Mouse (Mus musculus): Measurements from ENCODE around the gene Alg14. TPM values are rescaled to one million over a fixed set of nuclear protein-coding genes. Genes with fewer than 3 reads are reported as not detected.

Alg14 gene
- 10 to 100 TPM; 16.0 to 17.5 TPM for total RNA-seq (2021)
- long read RNA-seq, transcript Alg14-201 (4 exons, 2,037 nt) = major isoform, 10 of 12 reads
- long read RNA-seq, partial matches to known transcripts = 0 of 12 reads
- long read RNA-seq, other reads (novel, unspliced or antisense) = 1 of 12 reads

DNA sequence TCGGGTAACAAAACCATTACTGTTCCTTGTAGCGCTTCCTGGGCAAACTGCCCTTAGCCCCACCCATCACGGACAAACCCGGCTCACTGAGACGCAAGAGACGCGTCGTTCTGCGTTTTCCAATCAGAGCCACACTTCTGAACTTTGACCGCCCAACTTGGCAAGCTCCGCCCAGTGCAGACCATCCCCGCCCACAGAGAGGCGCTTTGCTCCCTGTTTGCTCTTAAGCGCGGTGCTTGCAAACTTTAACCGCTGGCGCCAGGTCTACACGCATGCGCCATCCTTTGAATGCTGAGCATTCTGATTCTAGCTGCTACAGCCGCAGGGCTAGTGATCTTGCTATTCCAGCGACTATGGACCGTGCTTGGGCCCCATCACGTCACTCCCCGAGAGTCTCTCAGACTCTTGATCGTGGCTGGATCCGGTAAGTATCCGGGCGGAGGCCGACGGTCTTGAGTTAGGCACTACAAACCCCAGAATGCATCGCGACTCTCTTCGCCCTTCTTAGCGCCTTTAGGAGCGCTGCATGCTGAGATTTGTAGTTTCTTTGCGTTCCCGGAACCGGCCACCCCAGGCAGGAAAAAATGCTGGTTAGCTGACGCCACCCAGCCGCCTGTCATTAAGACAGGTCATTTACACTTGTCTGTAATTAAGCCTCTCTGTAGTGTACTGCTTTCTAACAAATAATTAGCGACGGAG is at the start of gene Alg14:
Alg14 (plus strand) TSS at position 214 of the 699 bp plus-strand sequence.
- DNase-seq (ENCODE audit: low spot score in 2 of 2) = peak; percentile 98 to 99

DNA sequence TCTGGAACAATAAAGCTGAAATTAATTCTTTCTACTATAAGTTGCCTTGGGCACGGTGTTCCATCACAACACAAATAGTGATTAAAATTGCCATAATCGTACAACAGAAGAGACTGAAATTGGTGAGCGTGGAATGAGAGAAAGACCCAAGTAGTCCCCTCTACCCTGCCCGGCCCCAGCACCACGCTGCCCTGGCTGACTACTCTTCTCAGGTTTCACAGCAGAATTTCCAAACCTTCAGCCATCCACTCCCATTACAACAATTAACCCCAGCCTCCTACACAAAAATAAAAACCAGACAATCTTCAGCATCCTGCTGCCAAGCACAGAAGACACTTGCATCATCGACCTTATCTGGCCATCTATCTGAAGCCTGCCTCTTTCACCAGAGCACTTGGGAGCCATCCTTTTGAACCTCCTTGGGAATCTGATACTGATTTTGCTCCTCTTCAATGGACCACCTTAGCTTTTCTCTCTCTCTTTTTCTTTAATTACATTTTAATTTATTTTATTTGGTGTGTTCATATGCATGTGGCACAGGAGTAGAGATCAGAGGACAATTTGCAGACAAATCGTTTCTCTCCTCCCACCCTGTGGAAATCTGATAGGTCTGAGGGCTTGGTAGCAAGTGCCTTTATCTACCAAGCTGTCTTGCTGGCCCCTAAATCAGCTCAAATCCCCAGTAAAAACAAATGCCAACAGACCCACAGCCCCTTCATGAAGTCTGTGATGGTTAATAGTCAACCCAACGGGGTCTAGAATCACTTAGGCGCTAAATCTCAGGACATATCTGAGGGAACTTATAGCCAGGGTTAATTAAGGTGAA is 49.2 kb upstream of the Alg14 start:
- no peak for DNase-seq (ENCODE audit: low spot score in 2 of 2)

DNA sequence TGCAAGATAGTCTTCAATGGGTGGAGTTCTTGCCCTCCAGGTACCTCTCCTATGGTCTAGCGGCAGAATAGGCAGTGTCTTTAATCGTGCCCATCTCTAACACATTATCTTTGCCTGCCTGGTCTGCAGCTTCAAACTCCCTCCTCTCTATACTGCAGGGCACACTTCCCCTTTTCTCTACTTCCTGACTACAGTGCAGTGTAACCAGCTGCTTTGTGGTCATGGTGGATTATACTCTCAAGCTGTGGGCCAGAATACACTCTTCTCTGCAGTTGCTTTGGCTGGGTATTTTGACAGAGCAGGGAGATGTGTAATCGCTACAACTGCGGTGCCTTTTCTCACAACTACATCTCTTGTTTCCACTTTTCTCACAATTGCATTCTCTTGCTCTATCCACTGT is 48.6 kb upstream of the Alg14 start:
- no peak for DNase-seq (ENCODE audit: low spot score in 2 of 2)

DNA sequence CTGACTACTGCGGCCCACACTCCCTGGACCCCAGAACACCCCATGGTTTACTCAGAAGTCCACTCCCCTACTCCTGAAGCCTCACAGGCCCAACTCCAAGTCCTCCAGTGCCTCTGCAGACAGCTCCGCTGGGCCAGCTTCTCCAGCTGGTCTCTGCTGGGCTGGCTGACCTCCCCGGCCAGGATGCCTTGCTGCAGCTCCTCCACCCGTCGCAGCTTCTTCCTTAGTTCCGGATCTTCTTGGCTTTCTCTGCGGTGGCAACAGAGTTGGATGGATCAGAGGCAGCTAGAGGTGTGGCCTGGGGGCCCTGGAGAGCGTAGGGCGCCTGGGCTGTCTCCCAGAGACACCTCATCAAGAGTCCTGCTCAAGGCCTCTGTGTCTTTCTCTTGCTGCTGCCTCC is 41.5 kb upstream of the Alg14 start:
- DNase-seq (ENCODE audit: low spot score in 2 of 2) = no peak

DNA sequence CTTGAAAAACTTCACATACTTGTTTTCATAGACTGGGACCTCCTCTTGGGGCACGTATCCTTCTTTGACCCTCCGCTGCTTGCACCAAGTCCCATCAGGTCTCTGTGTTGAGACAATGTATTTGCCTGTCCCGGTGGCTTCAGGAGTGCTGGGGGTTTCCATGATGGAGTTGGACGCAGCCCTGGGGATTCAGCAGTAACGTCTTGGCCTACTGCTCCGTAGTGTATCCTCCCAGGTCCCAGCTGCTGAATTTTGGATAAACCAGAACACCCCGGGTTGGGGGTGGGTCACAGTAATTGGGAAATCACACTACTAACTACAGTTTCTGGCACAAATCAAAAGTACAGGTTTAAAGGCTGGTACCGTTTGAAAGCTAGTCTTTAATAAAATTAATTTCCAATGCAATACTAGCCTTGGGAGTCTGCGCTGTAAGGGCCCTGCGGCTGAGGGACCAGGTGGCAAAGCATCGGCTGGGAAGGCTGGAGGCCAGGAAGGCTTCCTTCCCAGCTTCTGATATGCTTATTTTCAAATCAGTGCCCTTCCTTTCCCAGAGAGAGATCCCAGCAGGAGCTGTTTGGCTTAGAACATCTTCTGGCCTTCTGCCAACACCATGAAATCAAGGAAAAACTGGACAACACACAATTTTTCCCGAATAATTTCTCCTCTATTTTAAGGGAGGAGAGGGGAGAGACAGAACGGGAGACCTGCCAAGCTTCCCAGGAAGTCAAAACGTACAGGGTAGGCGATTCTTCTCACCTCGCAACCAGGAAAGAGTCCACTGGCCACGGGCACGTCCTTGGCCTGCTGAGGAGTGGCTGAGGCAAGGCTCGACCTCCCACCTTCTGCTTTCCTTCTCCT is 40.8 kb upstream of the Alg14 start:
- no peak for DNase-seq (ENCODE audit: low spot score in 2 of 2)

DNA sequence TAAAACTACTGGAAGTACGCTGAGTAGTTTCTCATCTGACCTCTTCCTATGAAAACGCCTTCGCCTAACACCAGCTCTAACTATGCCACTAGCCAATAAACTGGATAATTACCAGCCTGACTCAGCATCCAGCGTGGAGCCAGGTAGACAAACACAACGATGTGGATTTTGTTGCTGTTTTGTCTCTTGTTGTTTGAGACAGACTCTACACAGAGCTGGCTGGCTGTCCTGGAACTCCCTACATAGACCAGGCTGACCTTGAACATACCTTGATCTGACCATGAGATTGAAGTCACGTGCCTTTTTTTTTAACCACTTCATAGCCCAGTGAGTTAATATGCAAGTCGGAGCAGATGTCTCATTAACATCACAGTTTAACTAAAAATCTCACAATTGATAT is 36.1 kb upstream of the Alg14 start:
- no peak for DNase-seq (ENCODE audit: low spot score in 2 of 2)

DNA sequence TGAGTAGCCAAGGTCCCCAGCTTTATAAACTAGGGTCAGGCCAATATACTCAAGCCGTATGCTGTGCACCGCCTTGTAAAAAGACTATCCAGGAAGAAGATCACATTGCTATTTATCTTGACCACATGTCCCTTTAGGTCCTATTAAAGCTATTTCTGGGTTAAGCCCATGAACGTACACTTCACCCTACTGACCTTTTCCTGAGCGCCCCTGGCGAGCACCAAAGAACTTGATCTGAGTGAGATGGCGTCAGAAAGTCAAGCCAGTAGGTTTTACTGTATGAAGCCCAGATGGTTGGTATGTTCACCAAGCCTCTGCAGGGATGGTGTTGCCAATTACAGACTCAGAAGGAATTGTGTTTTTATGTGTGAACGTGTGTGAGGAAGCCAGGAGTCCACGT is 35.4 kb upstream of the Alg14 start:
- no peak for DNase-seq (ENCODE audit: low spot score in 2 of 2)

DNA sequence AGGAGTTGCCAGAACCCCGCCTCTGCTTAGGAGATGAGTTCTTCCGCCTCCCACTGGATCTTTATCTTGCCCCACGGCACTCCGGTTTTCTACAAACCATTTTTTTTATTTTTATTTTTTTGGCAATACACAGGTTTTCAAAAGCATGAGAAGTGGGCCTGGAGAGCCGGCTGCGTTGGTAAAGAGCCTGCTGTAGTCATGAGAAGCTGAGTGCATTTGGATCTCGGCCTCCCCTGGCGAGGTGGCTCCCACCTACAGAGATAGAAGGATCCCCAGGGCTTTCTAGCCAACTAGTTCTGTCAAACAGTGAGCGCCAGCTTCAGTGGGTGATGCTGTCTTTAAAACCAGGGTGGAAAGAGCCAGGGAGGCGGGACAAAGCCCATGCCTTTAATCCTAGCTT is 34.2 kb upstream of the Alg14 start:
- peak in 1 of 2 experiments; percentile 64 for DNase-seq (ENCODE audit: low spot score in 2 of 2)

DNA sequence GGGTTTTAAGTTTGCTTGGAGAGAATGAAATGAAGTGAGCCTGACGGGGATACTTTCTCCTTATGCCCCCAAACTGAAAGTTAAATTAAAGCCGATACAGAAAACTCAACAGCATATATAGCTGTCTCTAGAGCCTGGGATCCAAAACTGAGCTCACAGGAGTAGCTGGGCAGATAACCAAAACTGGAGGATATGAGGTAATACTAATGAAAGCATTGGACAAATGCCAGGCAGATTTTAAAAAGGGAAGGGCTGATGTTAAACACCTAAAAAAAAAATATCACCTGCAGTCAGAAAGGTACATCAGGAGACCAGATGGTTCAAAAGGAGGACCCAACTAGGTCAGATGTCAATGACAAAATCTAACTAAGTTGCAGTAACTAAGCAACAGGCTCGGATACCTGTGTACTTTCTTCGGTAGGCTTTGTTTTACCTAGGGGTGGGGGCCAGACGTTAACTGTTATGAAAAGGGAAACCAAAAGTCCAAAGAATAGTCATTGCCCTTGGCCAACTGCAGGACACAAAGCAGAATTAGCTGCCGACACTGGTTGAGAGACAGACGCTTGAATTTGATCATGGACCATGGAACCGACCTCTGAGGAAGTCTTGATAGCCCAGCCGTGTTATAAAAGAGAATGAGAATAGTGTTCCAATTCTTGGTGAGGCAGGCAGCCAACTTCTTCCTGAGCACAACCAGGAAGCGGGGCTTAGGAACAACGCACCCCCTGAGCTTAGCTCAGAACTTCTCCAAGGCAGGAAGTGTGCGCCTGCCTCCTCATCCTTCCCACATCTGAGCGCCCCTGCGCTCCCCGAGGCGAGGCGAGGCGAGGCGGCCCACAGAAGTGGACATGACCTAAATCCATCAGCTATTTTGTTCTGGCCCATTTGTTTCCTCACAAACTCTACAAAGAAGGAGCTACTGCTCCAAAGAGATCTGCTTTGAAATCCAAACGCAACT is 32.8 kb upstream of the Alg14 start:
- no peak for DNase-seq (ENCODE audit: low spot score in 2 of 2)

DNA sequence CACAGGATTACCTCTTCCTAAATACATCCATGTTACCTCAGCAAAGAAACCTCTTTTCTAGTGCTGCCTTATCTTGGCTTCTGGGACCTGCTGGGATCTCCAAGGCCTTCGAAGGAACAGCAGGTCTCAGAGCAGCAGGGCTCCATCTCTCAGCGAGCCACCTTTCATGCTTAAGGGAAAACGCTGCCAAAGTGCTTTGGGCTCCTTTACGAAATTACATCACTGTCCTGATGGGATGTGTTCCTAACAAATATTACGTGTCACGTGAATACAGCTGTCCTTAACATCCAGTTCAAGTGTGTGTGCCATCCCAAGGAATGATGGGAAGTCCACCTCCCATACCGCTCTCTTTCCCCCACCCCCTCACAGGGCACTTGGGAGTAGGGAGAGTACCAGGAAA is 31.5 kb upstream of the Alg14 start:
- DNase-seq (ENCODE audit: low spot score in 2 of 2) = no peak

DNA sequence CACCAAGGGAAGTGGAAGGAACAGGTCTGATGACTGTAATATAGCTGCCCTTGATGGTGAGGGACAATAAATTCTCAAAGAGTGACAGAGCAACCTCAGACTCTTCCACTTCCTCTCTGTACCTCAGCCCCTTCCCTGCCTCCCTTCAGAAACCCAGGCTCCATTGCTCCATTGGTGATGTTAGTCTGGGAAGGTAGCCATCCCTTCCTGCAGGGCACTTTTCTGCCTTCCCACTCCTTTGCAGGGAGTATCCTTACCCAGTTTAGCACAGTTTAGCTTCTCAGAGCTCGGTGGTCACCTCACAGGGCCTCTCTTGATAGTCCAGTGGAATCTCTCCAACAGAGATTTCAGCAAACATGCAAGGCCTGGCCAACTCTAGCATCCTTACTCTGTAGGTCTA is 30.7 kb upstream of the Alg14 start:
- no peak for DNase-seq (ENCODE audit: low spot score in 2 of 2)

DNA sequence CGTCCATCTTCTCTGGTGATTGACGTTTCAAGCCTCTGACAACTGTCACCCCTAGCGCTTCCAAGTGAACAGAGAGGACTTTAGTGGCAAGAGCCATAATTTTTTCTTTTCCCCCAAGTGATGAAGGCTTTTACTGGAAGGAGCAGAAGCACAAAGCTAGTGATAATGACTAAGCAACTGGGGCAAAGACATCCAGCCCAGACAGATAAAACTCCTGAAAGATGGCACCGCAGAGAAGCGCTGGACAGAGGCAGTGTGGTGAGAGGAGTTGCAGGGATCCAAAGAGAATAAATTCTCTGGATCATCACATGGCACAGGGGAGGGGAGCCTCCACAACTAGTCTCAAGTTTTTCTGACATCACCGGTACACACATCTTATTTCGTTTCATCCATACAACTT is 30.3 kb upstream of the Alg14 start:
- no peak for DNase-seq (ENCODE audit: low spot score in 2 of 2)

DNA sequence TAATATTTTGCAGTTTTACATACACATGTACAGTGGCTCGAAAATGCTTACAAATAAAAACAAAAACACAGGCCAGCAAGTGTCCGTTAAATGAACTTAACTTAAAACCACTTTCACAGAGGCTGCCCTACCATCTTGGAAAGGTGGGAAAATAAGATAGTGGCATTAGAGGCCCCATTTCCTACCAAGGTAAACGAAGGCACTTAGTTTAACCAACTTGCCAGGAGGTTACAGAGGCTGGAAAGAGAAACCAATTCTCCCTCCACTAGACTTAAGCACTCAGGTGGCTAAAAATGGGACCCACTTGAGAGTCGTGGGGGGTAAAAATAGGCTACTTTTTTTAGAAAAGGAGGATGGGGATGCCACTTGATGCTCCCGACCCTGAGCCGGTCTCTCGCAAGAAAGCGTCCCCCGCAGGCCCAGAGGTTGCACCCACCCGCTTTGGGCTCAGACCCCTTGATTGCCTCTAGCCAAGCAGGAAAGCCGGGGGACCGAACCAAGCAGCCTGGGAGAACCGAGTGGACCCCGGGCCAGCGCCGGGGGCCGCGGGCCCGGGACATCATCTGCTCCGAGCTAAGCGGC is 29.5 kb upstream of the Alg14 start:
- no peak for DNase-seq (ENCODE audit: low spot score in 2 of 2)

DNA sequence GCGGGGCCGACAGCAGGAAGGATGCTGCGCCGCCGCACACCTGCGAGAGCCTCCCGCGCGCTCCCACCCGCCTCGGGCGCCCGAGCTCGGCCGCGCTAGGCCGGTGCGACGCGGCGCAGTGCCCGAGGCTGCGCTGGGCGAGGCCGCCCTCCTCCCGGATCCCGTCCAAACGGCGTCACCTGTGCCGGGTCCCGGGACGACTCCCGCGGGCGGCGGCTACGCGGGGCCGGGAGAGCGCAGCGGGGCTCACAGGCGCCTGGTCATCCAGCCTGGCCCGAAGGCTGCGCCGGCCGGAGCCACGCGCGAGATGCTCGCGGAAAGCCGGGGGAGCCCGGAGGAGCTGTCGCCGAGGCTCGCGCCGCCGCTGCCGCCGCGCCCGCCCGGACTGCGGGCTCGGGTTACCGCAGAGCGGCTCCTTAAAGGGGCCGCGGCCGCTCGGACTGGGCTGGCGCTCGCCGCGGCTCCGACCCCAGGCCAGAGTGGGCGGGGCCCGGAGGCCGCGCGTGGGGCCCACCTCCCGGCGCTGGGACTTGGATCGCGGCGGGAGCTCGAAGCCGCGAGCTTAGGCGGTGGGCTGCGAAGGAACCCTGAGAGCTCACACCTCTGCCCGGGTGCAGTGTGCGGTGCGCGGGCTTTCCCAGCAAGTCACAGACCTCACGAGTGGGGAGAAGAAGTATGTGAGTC is 28.9 kb upstream of the Alg14 start:
- DNase-seq (ENCODE audit: low spot score in 2 of 2) = peak; percentile 43 to 54

DNA sequence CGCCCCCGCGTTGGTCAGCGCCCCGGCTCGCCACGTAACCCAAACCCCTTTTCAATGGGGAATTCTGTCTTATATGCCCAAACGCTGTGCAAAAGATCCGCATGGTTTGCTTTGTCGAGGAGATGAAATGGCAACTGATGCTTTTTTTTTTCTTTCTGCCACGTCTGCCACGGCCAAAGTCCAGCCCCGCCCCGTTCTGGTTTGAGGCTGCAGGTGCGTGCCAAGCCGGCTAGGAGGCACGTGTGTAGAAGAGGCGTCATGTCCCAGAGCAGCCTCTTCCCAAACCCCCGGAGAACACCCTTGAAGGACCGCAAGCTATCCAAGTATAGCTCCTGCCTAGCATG is 28.4 kb upstream of the Alg14 start:
- peak in 1 of 2 experiments; percentile 53 for DNase-seq (ENCODE audit: low spot score in 2 of 2)

DNA sequence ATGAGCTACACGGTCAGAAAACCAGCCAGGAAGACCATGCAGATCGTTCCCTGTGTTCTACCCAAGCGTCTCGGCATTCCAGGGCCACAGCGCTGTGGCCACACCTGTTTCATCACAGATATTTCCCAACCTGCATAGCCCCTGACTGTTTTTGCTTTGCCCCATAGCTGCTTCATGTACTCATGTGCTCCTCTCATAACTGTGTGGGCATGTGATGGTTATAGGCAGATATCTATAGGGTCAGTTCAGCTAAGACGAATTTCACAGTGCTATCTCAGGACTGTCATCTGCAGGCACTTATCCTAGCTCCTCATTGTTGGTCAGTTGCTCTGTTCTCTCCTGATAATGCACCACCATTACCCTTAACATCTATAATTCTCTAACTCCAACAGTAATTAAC is 27.3 kb upstream of the Alg14 start:
- DNase-seq (ENCODE audit: low spot score in 2 of 2) = no peak

DNA sequence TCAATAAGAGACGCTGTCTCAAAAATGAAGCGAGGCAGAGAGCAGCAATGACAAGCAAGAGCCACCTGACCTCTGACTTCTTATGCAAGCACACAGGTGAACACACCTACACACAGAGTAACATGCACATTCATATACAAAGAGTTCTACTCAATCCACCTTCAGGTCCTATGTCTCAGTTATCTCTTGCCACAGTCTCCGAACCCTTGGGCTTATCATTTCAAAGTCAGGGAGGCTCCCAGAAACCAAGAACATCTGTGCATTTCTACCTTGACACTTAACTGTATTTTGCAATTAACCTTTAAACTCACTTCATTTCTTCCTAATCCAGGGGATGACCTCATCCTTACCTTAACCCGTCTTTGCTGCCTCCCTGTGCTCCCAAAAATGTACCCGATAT is 24.3 kb upstream of the Alg14 start:
- DNase-seq (ENCODE audit: low spot score in 2 of 2) = no peak

DNA sequence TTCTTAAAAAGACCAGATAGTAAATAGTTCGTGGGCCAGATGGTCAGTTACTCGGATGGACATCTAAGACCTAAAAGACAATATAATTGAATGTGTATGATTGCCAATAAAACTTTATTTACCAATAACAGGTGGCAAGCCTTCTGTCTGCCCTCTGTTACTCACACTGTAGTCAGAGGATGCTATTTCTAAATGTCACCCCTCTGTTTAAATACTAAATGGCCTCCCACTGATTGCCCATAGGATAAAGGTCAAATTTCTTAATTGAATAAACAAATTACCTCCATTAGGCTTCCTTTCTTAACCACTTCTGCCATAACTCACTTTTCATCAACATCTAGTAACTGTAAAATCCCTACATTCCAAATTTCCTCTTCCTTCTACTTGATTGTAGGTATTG is 19.0 kb upstream of the Alg14 start:
- DNase-seq (ENCODE audit: low spot score in 2 of 2) = no peak

DNA sequence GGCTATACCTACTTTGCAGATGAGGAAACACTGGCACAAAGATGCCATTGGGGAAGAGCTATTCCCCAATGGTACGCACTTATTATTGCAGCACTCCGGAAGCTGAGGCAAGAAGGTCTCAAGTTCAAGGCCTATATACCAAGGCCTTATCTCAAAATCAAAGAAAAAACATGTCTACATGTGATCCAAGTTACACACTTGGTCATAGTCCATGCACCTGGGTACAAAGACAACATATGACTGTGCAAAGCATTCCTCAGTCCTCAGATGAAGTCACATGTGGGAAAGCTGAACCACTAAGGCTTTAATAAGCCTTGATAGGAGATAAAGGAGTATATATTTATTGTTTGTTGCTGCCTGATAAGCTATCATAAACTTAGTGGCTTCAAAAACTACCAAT is 17.6 kb upstream of the Alg14 start:
- no peak for DNase-seq (ENCODE audit: low spot score in 2 of 2)

DNA sequence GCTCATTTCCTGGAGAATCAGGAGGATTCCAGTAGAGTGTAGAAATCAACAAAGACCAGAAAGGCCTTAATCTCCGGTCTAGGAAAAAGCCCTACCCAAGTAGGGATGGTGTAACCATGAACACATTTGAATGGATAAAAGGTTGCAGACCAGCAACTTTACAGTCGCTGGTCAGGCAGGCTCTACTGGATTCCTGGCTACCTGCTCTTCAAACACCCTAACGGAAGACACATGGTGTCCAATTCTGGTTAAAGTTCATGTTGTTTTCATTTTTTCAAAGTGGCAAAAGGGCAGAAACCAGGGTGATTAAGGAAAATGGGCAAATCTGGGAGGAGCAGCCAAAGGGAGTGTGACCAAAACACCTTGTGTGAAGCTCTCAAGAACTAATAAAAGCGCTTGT is 14.6 kb upstream of the Alg14 start:
- DNase-seq (ENCODE audit: low spot score in 2 of 2) = no peak

Data from layer of hippocampus, adult 18-20 months (tissue).